Mouse (Mus musculus): ENCODE data around the gene Hsd17b6. TPM values are rescaled to one million over a fixed set of nuclear protein-coding genes. Genes with fewer than 3 reads are reported as not detected.

The Hsd17b6 gene
- polyA plus RNA-seq, 1 experiment from 2014 or later = not detected

- H3K4me1 ChIP-seq (replicated peaks; ENCODE audit: control insufficient read depth, insufficient read depth, low read length) = peaks cover 10% of the 10 kb centered on the region; the same call in 1 of the 2 replicates
- H3K27me3 ChIP-seq (ENCODE audit: control insufficient read depth, insufficient read depth, low read length) = no peaks in the 10 kb centered on the region
- no peak for DNase-seq (ENCODE audit: low spot score)
- H3K4me3 ChIP-seq (ENCODE audit: low read depth, low read length) = no peak overlapping the region
- no peaks in the 10 kb centered on the region for H3K9me3 ChIP-seq (ENCODE audit: control insufficient read depth, low read length)
- no peak overlapping the region for H3K27ac ChIP-seq (ENCODE audit: low read depth, low read length)
- H3K9ac ChIP-seq (ENCODE audit: low read length) = no peak overlapping the region; the same call in 1 of the 2 replicates
- H3K36me3 ChIP-seq (ENCODE audit: control insufficient read depth, insufficient read depth, low read length) = peaks cover 16% of the 10 kb centered on the region
- H3K4me2 ChIP-seq (ENCODE audit: low read depth, low read length, severe bottlenecking) = no peak overlapping the region
- ATAC-seq (replicated peaks; ENCODE audit: low FRiP score) = no peak
- WGBS = 83% methylated on average over 4 of the region's 4 CpGs
Observed at GRCm38 (mm10) chr10:128041636-128042035, 34.2 kb upstream of the Hsd17b6 start.

- no peak overlapping the region for H3K4me2 ChIP-seq (ENCODE audit: low read depth, low read length, severe bottlenecking)
- H3K27ac ChIP-seq (ENCODE audit: low read depth, low read length) = no peak overlapping the region
- ATAC-seq (replicated peaks; ENCODE audit: low FRiP score) (no peak), DNase-seq (ENCODE audit: low spot score) (no peak)
- no peak overlapping the region for H3K4me3 ChIP-seq (ENCODE audit: low read depth, low read length)
- H3K4me1 ChIP-seq (replicated peaks; ENCODE audit: control insufficient read depth, insufficient read depth, low read length) = peaks cover 10% of the 10 kb centered on the region; the same call in 1 of the 2 replicates
- H3K36me3 ChIP-seq (ENCODE audit: control insufficient read depth, insufficient read depth, low read length) = peaks cover 13% of the 10 kb centered on the region
- no peak overlapping the region for H3K9ac ChIP-seq (ENCODE audit: low read length)
- no peaks in the 10 kb centered on the region for H3K27me3 ChIP-seq (ENCODE audit: control insufficient read depth, insufficient read depth, low read length)
- no peaks in the 10 kb centered on the region for H3K9me3 ChIP-seq (ENCODE audit: control insufficient read depth, low read length)
- 92% methylated on average over 5 of the region's 5 CpGs for WGBS
Observed at GRCm38 (mm10) chr10:128040293-128040692, 32.9 kb upstream of the Hsd17b6 start.

GRCm38 (mm10) chr10:128039858-128040257 lies 32.4 kb upstream of the Hsd17b6 start:
- Histone ChIP-seq H3K4me1 (replicated peaks; ENCODE audit: control insufficient read depth, insufficient read depth, low read length) (peaks cover 10% of the 10 kb centered on the region; the same call in 1 of the 2 replicates), H3K9me3 (ENCODE audit: control insufficient read depth, low read length) (no peaks in the 10 kb centered on the region), H3K4me2 (ENCODE audit: low read depth, low read length, severe bottlenecking) (no peak overlapping the region), H3K9ac (ENCODE audit: low read length) (no peak overlapping the region), H3K4me3 (ENCODE audit: low read depth, low read length) (no peak overlapping the region), H3K27ac (ENCODE audit: low read depth, low read length) (no peak overlapping the region), H3K36me3 (ENCODE audit: control insufficient read depth, insufficient read depth, low read length) (peaks cover 13% of the 10 kb centered on the region), H3K27me3 (ENCODE audit: control insufficient read depth, insufficient read depth, low read length) (no peaks in the 10 kb centered on the region)
- DNase-seq (ENCODE audit: low spot score) (no peak), ATAC-seq (replicated peaks; ENCODE audit: low FRiP score) (no peak)
- 82% methylated on average over 3 of the region's 3 CpGs for WGBS

- no peaks in the 10 kb centered on the region for H3K27me3 ChIP-seq (ENCODE audit: control insufficient read depth, insufficient read depth, low read length)
- 75% methylated on average over 5 of the region's 5 CpGs for WGBS
- H3K9me3 ChIP-seq (ENCODE audit: control insufficient read depth, low read length) = no peaks in the 10 kb centered on the region
- no peak for ATAC-seq (replicated peaks; ENCODE audit: low FRiP score)
- H3K36me3 ChIP-seq (ENCODE audit: control insufficient read depth, insufficient read depth, low read length) = peaks cover 9% of the 10 kb centered on the region; the same call in 1 of the 2 replicates
- H3K4me1 ChIP-seq (replicated peaks; ENCODE audit: control insufficient read depth, insufficient read depth, low read length) = peaks cover 14% of the 10 kb centered on the region; the same call in 1 of the 2 replicates
- no peak overlapping the region for H3K4me3 ChIP-seq (ENCODE audit: low read depth, low read length)
- H3K4me2 ChIP-seq (ENCODE audit: low read depth, low read length, severe bottlenecking) = no peak overlapping the region
- H3K9ac ChIP-seq (ENCODE audit: low read length) = no peak overlapping the region
- H3K27ac ChIP-seq (ENCODE audit: low read depth, low read length) = no peak overlapping the region
- DNase-seq (ENCODE audit: low spot score) = no peak
Observed at GRCm38 (mm10) chr10:128039167-128039566, 31.8 kb upstream of the Hsd17b6 start.

- no peak overlapping the region for H3K27ac ChIP-seq (ENCODE audit: low read depth, low read length)
- H3K4me1 ChIP-seq (replicated peaks; ENCODE audit: control insufficient read depth, insufficient read depth, low read length) = peaks cover 14% of the 10 kb centered on the region; the same call in 1 of the 2 replicates
- WGBS = 62% methylated on average over 3 of the region's 3 CpGs
- ATAC-seq (replicated peaks; ENCODE audit: low FRiP score) (no peak), DNase-seq (ENCODE audit: low spot score) (no peak)
- H3K9me3 ChIP-seq (ENCODE audit: control insufficient read depth, low read length) = no peaks in the 10 kb centered on the region
- peak overlapping the region; percentile 15; the same call in 1 of the 2 replicates for H3K4me2 ChIP-seq (ENCODE audit: low read depth, low read length, severe bottlenecking)
- peak overlapping the region; percentile 20; the same call in 1 of the 2 replicates for H3K9ac ChIP-seq (ENCODE audit: low read length)
- H3K27me3 ChIP-seq (ENCODE audit: control insufficient read depth, insufficient read depth, low read length) = no peaks in the 10 kb centered on the region
- no peak overlapping the region for H3K4me3 ChIP-seq (ENCODE audit: low read depth, low read length)
- H3K36me3 ChIP-seq (ENCODE audit: control insufficient read depth, insufficient read depth, low read length) = peaks cover 5% of the 10 kb centered on the region; the same call in 1 of the 2 replicates
Observed at GRCm38 (mm10) chr10:128037921-128038320, 30.5 kb upstream of the Hsd17b6 start.

GRCm38 (mm10) chr10:128036746-128037425 lies 29.5 kb upstream of the Hsd17b6 start:
- Histone ChIP-seq H3K36me3 (ENCODE audit: control insufficient read depth, insufficient read depth, low read length) (peaks cover 5% of the 10 kb centered on the region; the same call in 1 of the 2 replicates), H3K4me3 (ENCODE audit: low read depth, low read length) (peak overlapping the region; percentile 100), H3K27me3 (ENCODE audit: control insufficient read depth, insufficient read depth, low read length) (no peaks in the 10 kb centered on the region), H3K9me3 (ENCODE audit: control insufficient read depth, low read length) (no peaks in the 10 kb centered on the region), H3K27ac (ENCODE audit: low read depth, low read length) (no peak overlapping the region), H3K9ac (ENCODE audit: low read length) (peak overlapping the region; percentile 100), H3K4me1 (replicated peaks; ENCODE audit: control insufficient read depth, insufficient read depth, low read length) (peaks cover 14% of the 10 kb centered on the region; the same call in 1 of the 2 replicates), H3K4me2 (ENCODE audit: low read depth, low read length, severe bottlenecking) (peak overlapping the region; percentile 87)
- no peak for DNase-seq (ENCODE audit: low spot score)
- ATAC-seq (replicated peaks; ENCODE audit: low FRiP score) = no peak
- WGBS = 5% methylated on average over 10 of the region's 10 CpGs

GRCm38 (mm10) chr10:128030860-128031259 lies 23.4 kb upstream of the Hsd17b6 start:
- H3K4me2 ChIP-seq (ENCODE audit: low read depth, low read length, severe bottlenecking) = no peak overlapping the region
- no peaks in the 10 kb centered on the region for H3K27me3 ChIP-seq (ENCODE audit: control insufficient read depth, insufficient read depth, low read length)
- H3K9me3 ChIP-seq (ENCODE audit: control insufficient read depth, low read length) = no peaks in the 10 kb centered on the region
- H3K4me1 ChIP-seq (replicated peaks; ENCODE audit: control insufficient read depth, insufficient read depth, low read length) = peaks cover 3% of the 10 kb centered on the region; the same call in 1 of the 2 replicates
- ATAC-seq (replicated peaks; ENCODE audit: low FRiP score) (no peak), DNase-seq (ENCODE audit: low spot score) (no peak)
- no peak overlapping the region for H3K27ac ChIP-seq (ENCODE audit: low read depth, low read length)
- no peak overlapping the region for H3K9ac ChIP-seq (ENCODE audit: low read length)
- no peak overlapping the region for H3K4me3 ChIP-seq (ENCODE audit: low read depth, low read length)
- peaks cover 6% of the 10 kb centered on the region for H3K36me3 ChIP-seq (ENCODE audit: control insufficient read depth, insufficient read depth, low read length)
- WGBS = 87% methylated on average over 2 of the region's 2 CpGs

- Histone ChIP-seq H3K36me3 (ENCODE audit: control insufficient read depth, insufficient read depth, low read length) (peaks cover 6% of the 10 kb centered on the region), H3K4me2 (ENCODE audit: low read depth, low read length, severe bottlenecking) (no peak overlapping the region), H3K9me3 (ENCODE audit: control insufficient read depth, low read length) (no peaks in the 10 kb centered on the region), H3K4me1 (replicated peaks; ENCODE audit: control insufficient read depth, insufficient read depth, low read length) (peaks cover 3% of the 10 kb centered on the region; the same call in 1 of the 2 replicates), H3K27me3 (ENCODE audit: control insufficient read depth, insufficient read depth, low read length) (no peaks in the 10 kb centered on the region), H3K27ac (ENCODE audit: low read depth, low read length) (no peak overlapping the region), H3K4me3 (ENCODE audit: low read depth, low read length) (no peak overlapping the region), H3K9ac (ENCODE audit: low read length) (no peak overlapping the region)
- ATAC-seq (replicated peaks; ENCODE audit: low FRiP score) (no peak), DNase-seq (ENCODE audit: low spot score) (no peak)
- WGBS = 92% methylated on average over 7 of the region's 7 CpGs
Observed at GRCm38 (mm10) chr10:128029931-128030330, 22.5 kb upstream of the Hsd17b6 start.
